Mouse (Mus musculus) ovary, postnatal 36 days (tissue): ENCODE data around the gene 2200002D01Rik.

Experiments
- DNase-seq: peaks from one replicate; pipeline ENCODE4 v3.0.0; 2022; ENCODE audit warnings: low spot score, mixed read lengths

Gene 2200002D01Rik

DNA sequence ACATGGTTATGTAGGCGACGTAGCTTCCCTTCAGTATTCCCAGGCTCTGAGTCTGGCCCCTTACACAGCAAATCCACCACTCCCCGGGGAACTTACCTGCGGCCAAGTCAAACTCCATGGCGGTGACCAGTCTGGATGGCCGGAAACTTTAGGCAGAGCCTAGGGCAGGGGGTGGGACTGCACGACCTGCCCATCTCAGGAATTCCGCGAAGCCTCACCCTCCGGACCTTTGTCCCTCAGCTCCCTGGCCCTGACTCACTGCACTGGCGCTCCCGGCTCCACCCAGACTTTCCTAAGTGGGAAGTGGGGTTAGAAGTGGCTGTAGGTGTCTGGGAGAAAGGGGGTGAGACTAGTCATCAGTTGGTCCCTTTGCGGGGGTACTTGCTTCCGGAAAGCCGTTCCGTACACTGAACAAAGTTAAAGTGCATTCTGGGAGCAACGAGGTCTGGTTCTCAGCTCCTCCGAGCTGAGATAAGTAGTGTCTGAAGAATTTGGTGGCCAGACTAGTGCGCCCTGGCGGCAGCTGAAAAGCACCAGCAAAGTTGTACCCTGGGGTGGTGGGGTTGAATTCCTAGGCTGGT lies at the start of gene 2200002D01Rik:
2200002D01Rik (minus strand) TSS at position 206 of the 581 bp plus-strand sequence.
- peak; percentile 38 for DNase-seq

DNA sequence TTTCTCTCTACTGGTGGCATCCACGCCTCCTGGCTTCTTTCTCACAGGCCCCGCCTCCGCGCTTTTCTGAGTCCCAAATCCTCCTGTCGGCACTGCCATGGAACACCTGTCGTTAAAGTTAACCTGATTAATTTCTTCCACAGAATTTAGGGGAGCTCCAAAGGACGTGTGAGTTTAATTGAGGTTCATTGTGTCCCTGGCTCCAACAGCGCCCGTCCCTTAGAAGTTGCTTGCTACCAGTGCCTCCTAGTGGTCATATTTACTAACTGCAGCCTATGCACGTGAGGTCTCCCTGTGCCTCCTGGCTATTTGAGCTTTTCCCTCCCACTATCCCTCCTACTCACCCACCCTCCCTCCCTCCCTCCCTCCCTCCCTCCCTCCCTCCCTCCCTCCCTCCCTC lies 48.7 kb upstream of the 2200002D01Rik start:
- DNase-seq, result no peak

- DNase-seq, result no peak
Observed at GRCm38 (mm10) chr7:29295861-29296647, 47.8 kb upstream of the 2200002D01Rik start.

- DNase-seq, result no peak
Observed at GRCm38 (mm10) chr7:29294111-29294761, 46.0 kb upstream of the 2200002D01Rik start.

GRCm38 (mm10) chr7:29293131-29294065 lies 45.1 kb upstream of the 2200002D01Rik start:
- DNase-seq, result peak; percentile 53

- no peak for DNase-seq
Observed at GRCm38 (mm10) chr7:29292458-29293098, 44.3 kb upstream of the 2200002D01Rik start.

DNA sequence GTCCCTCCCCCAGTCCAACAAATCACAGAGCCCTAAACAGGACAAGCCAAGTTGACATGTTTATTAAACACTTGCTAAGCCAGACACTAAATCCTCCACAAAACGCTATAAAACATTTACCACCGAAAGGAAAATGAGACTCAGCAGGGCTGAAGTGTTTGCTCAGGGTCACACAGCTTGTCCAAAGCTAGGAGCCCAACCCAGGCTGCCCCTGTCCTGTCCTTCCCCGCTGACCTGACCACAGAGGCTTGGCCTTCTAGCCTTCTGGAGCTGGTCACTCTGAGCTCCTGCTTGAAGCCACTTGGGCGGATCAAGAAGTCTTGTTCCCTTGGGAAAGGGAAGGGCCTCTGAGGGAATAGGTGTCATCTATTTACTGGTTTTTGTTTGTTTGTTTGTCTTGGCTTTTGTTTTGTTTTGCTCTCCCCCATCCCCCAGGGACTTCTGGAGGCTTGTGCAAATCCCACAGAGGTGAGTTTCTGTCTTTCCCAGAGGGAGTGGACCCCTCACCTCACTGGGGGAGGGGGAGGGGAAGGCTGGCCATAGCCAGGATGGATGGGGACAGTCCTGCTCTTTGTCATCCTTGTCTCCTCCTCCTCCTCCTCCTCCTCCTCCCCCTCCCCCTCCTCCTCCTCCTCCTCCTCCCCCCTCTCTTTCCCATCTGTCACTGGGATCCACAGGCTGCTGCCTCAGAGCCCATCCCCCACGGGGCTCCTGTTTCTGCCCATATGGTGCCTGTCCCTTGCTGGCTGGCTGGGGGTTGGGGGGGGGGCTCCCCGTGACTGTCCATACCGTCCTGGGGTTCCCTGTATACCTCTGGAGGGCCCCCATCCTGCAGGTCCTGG lies 43.6 kb upstream of the 2200002D01Rik start:
- DNase-seq, result no peak

DNA sequence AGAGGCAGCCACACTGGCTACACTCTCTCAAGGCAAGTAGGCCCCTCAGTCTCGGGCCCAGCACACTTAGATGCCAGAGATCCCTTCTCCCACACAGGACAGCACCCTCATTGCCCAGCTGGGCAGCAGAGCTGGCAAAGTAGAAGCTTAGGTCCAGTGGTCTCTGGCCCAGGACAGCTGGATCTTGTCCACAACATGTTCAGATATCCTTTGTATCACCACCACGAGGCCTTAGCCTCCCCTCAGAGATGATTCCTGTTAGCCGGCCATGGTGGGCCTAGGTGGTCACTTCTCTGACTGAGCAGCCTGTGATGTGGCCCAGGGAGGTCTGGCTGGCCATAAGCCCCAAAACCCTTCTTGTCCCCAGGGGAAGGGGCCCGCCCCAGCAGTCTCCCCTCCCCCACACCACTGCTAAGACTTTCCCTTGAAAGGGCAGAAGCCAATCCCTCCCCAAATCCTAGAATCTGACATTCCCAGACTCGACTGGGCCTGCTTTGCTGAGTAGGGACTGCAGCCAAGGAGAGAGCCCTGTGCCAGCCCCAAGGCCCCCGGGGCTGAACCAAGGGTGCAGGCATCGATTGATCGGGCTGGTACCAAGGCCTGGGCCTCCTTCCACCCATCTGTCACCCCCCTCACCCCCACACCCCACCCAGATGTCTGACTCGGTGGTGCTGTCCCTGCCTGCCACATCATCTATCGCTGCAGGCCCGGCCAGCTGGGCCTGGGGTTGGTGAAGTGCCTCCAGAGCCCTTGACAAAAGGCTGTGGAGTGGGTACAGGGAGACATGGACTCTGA lies 42.6 kb upstream of the 2200002D01Rik start:
- peak; percentile 38 for DNase-seq

DNA sequence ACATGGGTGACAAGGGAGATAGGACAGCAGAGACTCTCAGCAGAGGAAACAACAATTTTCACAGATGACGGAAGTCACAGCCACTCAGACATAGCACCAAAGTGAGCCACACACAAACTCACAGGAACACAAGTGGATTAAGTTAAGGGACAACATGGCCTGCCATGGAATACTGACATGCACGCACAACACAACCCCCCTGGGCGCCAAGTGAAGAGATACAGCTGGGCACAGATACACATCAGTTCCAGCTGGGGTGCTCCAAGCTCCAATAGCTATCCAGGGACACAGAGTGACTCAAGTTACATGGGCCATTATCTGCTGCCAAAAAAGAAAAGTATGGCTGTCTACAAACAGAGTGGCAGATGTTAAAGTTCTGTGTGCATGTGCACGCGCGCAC lies 41.6 kb upstream of the 2200002D01Rik start:
- no peak for DNase-seq

DNA sequence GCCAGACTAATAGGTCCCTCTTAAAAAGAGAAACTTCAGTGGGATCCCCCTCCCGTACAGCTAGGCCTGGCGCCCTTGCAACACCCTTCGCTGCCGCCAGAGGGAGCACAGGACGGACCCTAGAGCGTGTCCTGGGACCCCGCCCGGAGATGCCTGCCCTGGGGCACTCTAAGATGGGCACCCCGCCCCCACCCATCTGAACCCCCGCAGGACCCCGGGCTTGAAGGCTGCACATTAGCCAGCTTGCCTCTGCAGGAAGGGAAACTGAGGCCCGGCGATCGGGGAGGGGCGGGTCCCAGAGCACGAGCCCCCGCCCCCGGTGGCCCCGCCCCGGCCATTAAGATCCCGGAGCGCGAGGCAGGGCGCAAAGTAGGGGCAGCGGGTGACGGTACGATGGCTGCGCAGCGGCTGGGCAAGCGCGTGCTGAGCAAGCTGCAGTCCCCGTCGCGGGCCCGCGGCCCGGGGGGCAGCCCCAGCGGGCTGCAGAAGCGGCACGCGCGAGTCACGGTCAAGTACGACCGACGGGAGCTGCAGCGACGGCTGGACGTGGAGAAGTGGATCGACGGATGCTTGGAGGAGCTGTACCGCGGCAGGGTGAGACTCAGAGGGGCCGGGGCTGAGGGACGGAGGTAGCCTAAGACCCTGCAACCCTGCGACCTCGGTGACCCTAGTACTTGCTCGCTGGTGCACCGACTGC lies 40.8 kb upstream of the 2200002D01Rik start, which contains the start of gene Ppp1r14a:
Ppp1r14a (plus strand) TSS at position 367 of the 697 bp plus-strand sequence.
- DNase-seq, result peak; percentile 79

DNA sequence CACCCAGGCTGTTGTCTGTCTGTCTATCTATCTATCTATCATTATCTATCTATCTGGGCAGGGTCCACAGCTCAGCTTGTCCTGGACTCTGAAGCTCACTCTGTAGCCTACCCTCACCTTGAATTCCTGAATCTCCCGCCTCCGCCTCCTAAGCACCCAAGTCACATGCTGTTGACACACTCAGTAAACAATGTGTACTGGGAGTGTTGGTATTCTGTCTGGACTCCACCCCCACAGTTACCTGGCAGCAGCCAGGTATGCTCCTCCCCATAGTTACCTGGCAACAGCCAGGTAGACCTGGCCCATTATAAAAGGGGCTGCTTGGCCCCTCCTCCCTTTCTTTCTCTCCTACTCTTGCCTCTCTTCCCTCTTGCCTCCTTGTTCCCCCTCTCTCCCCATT lies 39.8 kb upstream of the 2200002D01Rik start:
- no peak for DNase-seq

- DNase-seq, result no peak
Observed at GRCm38 (mm10) chr7:29287481-29287880, 39.2 kb upstream of the 2200002D01Rik start.

DNA sequence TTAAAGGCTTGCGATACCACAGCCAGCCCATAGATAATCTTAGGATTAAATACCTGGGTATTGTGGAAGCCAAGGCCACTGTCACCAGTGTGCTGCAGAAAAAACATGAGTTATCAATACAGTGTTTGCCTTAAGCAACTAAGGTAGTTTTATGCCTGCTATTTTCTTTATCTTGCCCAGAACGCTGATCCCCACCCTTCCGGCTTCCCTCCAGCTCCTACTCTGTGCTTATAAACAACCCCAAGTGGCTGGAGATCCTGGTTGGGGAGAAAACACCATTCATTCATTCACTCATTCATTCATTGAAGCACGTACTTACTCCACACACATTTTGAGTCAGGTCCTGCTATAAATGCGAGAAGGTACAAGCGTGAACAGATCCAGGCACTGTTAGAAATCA lies 36.3 kb upstream of the 2200002D01Rik start:
- no peak for DNase-seq

DNA sequence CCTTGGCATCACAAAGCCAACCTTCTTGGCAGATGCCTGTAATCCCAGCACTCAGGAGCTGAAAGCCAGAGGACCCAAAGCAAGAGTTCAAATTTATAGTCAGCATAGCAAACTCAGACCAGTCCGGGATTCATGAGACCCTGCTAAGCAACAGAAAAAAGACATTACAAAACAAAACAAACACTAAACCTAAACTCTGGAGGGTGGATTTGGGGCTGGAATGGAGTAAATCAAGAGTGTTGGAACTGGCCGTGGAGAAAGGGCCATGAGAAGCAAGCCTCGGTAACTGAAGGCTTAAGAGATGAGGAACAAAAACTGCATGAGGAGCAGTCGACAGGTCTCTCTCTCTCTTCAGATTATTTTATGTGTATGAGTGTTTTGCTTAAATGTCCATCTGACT lies 35.6 kb upstream of the 2200002D01Rik start:
- DNase-seq, result no peak

DNA sequence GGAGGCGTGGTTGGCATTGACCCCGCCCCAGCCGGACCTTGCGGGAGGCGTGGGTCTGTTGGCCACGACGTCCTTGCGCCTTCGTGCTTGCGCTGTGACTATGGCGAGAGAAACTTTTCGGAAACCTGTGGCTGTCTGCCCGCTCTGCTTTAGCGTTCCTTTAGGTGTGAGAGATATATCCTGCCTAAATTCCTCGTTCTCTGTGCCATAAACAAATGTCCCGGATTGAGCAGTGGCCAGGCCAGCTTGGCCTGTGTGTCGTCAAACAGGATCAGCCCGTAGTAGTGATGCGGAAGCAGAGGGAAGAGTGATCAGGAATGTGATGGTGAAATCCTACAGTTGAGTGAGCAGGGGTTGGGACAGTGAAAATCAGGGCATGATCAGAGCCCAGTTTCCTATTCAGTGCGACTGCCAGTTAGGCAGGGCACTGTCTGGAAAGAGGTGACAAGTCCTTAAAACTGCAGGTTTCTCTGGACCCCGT lies 33.8 kb upstream of the 2200002D01Rik start:
- no peak for DNase-seq

GRCm38 (mm10) chr7:29281201-29282073 lies 33.2 kb upstream of the 2200002D01Rik start, which contains the start of gene Spint2:
Gene Spint2 (minus strand): TSS chr7:29281912.
- DNase-seq, result peak; percentile 82

- no peak for DNase-seq
Observed at GRCm38 (mm10) chr7:29280801-29281200, 32.5 kb upstream of the 2200002D01Rik start.

DNA sequence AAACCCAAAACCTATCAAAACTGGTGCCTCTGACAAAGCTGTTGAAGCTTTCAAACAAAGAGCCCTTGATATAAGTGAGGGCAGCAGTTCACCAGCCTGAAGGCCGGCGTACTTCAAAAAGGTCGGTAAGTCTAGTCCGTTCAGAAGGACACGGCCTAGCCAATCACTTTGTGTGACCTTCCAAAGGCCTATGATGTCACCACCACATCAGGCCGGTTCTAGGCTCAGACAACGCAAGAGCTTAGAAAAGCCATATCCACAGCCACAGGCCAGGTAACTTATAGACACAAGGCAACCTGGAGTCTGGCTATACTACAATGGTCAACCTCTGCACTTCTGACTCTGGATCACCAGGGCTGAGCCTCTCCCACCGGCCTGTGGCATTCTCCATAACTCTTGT lies 31.7 kb upstream of the 2200002D01Rik start:
- DNase-seq, result no peak
